Mouse (Mus musculus): ENCODE results near the gene Rims3.

Rims3 gene

GRCm38 (mm10) chr4:120855360-120856060, 894 bp downstream of the Rims3 start:
- DNase-seq: no peak

GRCm38 (mm10) chr4:120856376-120856775, 1.8 kb downstream of the Rims3 start:
- DNase-seq: no peak

- no peak for DNase-seq
Observed at GRCm38 (mm10) chr4:120859865-120860264, 5.2 kb downstream of the Rims3 start.

- no peak for DNase-seq
Observed at GRCm38 (mm10) chr4:120866211-120866610, 11.6 kb downstream of the Rims3 start.

- DNase-seq: no peak
Observed at GRCm38 (mm10) chr4:120868246-120868645, 13.6 kb downstream of the Rims3 start.

- no peak for DNase-seq
Observed at GRCm38 (mm10) chr4:120868988-120869387, 14.4 kb downstream of the Rims3 start.

GRCm38 (mm10) chr4:120870262-120870748, 15.7 kb downstream of the Rims3 start:
- DNase-seq: no peak

- DNase-seq: no peak
Observed at GRCm38 (mm10) chr4:120875961-120876360, 21.3 kb downstream of the Rims3 start.

GRCm38 (mm10) chr4:120878728-120879127, 24.1 kb downstream of the Rims3 start:
- peak; percentile 66 for DNase-seq

- DNase-seq: no peak
Observed at GRCm38 (mm10) chr4:120879386-120879785, 24.8 kb downstream of the Rims3 start.

- no peak for DNase-seq
Observed at GRCm38 (mm10) chr4:120880731-120881432, 26.3 kb downstream of the Rims3 start.

GRCm38 (mm10) chr4:120882002-120882625, 27.5 kb downstream of the Rims3 start:
- peak; percentile 64 for DNase-seq

- no peak for DNase-seq
Observed at GRCm38 (mm10) chr4:120885208-120886120, 30.8 kb downstream of the Rims3 start.

GRCm38 (mm10) chr4:120886131-120886530, 31.5 kb downstream of the Rims3 start:
- DNase-seq: no peak

GRCm38 (mm10) chr4:120886811-120887210, 32.2 kb downstream of the Rims3 start:
- DNase-seq: no peak

- no peak for DNase-seq
Observed at GRCm38 (mm10) chr4:120887381-120888112, 32.9 kb downstream of the Rims3 start.

- no peak for DNase-seq
Observed at GRCm38 (mm10) chr4:120888884-120889283, 34.3 kb downstream of the Rims3 start.

GRCm38 (mm10) chr4:120890754-120891440, 36.3 kb downstream of the Rims3 start:
- no peak for DNase-seq

GRCm38 (mm10) chr4:120891960-120892359, 37.3 kb downstream of the Rims3 start:
- DNase-seq: no peak

- DNase-seq: no peak
Observed at GRCm38 (mm10) chr4:120892516-120892915, 37.9 kb downstream of the Rims3 start.

- DNase-seq: no peak
Observed at GRCm38 (mm10) chr4:120893656-120894401, 39.2 kb downstream of the Rims3 start.
